Mouse (Mus musculus) G1E (cell line): ENCODE data around the gene Kcng4. TPM values are rescaled to one million over a fixed set of nuclear protein-coding genes. Genes with fewer than 3 reads are reported as not detected.

Experiments
- ATAC-seq: 2 replicates; pipeline ENCODE4 v1.8.0; 2016; ENCODE audit warnings: mild to moderate bottlenecking; ENCODE audit not compliant: insufficient number of reproducible peaks, poor library complexity, low FRiP score, severe bottlenecking; ENCODE audit errors: extremely low read depth
- DNase-seq: peaks from one replicate; pipeline ENCODE4 v3.0.0; 2012; ENCODE audit warnings: low spot score
- H3K27me3 ChIP-seq: 2 replicates; pipeline ENCODE4 v1.6.1; 2012; ENCODE audit warnings: mild to moderate bottlenecking, low read length, inconsistent platforms; ENCODE audit not compliant: insufficient read depth
- H3K36me3 ChIP-seq: replicated peaks from 2 replicates; pipeline ENCODE3; 2012; ENCODE audit warnings: mild to moderate bottlenecking, inconsistent platforms
- H3K4me1 ChIP-seq: 2 replicates; pipeline ENCODE4 v1.6.1; 2012; ENCODE audit warnings: low read depth, low read length, inconsistent platforms, mixed read lengths; ENCODE audit not compliant: insufficient read depth
- H3K4me3 ChIP-seq: 2 replicates; pipeline ENCODE4 v1.5.1; 2012; ENCODE audit warnings: low read depth, mild to moderate bottlenecking, inconsistent platforms, low read length, moderate library complexity, mixed read lengths
- H3K9me3 ChIP-seq: replicated peaks from 2 replicates; pipeline ENCODE4 v1.6.1; 2012; ENCODE audit warnings: inconsistent platforms
- CTCF ChIP-seq: IDR thresholded peaks from 2 replicates; pipeline ENCODE4 v1.5.1; 2012; ENCODE audit warnings: low read depth, low read length, inconsistent platforms, mixed read lengths
- GATA1 ChIP-seq: IDR thresholded peaks from 2 replicates; pipeline ENCODE4 v1.6.1; 2012; ENCODE audit warnings: borderline replicate concordance, low read length, inconsistent platforms, mixed read lengths
- GATA2 ChIP-seq: IDR thresholded peaks from 2 replicates; pipeline ENCODE4 v1.6.1; 2012; ENCODE audit warnings: low read depth, low read length, inconsistent platforms, borderline replicate concordance
- POLR2AphosphoS5 ChIP-seq: IDR thresholded peaks from 2 replicates; pipeline ENCODE4 v1.6.1; 2012; ENCODE audit warnings: low read depth, low read length, inconsistent platforms; ENCODE audit not compliant: insufficient replicate concordance
- TAL1 ChIP-seq: conservative IDR thresholded peaks from 2 replicates; pipeline ENCODE4 v1.6.1; 2012; ENCODE audit warnings: low read depth, low read length, inconsistent platforms, mixed read lengths
- polyA plus RNA-seq: library from polyadenylated mRNA; stranded (reverse); fragments of >175 nt; gene quantifications from 2 replicates; pipeline ENCODE4 v1.2.3, GENCODE M21; 2012
- total RNA-seq, 2 experiments: library from RNA; stranded (forward) in 1 of 2; stranded (reverse) in 1 of 2; fragments of 200-1000 nt in 1 of 2; fragments of >200 nt in 1 of 2; fragmentation: Nextera tagmentation in 1 of 2; gene quantifications; 2 replicates each; pipeline ENCODE4 v1.2.3; 2014 to 2017

The Kcng4 gene
- total and polyA plus RNA-seq, 3 experiments: 0.11 TPM; not detected in 2

GRCm38 (mm10) chr8:119627613-119628359 is 7.7 kb downstream of the Kcng4 start:
- H3K4me3 ChIP-seq: no peak overlapping the region

GRCm38 (mm10) chr8:119627199-119627598 is 8.3 kb downstream of the Kcng4 start:
- no peak for TF ChIP-seq POLR2AphosphoS5
- no peak for TF ChIP-seq TAL1
- no peak for TF ChIP-seq CTCF
- TF ChIP-seq GATA1: no peak
- TF ChIP-seq GATA2: no peak
- no peaks in the 10 kb centered on the region for H3K4me1 ChIP-seq
- H3K9me3 ChIP-seq: no peaks in the 10 kb centered on the region
- H3K27me3 ChIP-seq: peaks cover 5% of the 10 kb centered on the region
- no peaks in the 10 kb centered on the region for H3K36me3 ChIP-seq
- no peak overlapping the region for H3K4me3 ChIP-seq
- ATAC-seq (no peak), DNase-seq (no peak)

More at GRCm38 (mm10) chr8:119627613-119628359, 7.7 kb downstream of the Kcng4 start:
- Histone ChIP-seq H3K36me3 (no peaks in the 10 kb centered on the region), H3K27me3 (peaks cover 6% of the 10 kb centered on the region), H3K9me3 (no peaks in the 10 kb centered on the region), H3K4me1 (no peaks in the 10 kb centered on the region)
- DNase-seq (no peak), ATAC-seq (no peak)
- TF ChIP-seq GATA1: no peak
- TF ChIP-seq CTCF: no peak
- TF ChIP-seq TAL1: no peak
- TF ChIP-seq POLR2AphosphoS5: no peak
- TF ChIP-seq GATA2: no peak

- TF ChIP-seq TAL1 (no peak), POLR2AphosphoS5 (no peak), GATA2 (no peak), GATA1 (no peak), CTCF (no peak)
- ATAC-seq: no peak
- no peaks in the 10 kb centered on the region for H3K36me3 ChIP-seq
- no peak overlapping the region for H3K4me3 ChIP-seq
- no peaks in the 10 kb centered on the region for H3K9me3 ChIP-seq
- no peak for DNase-seq
- H3K4me1 ChIP-seq: no peaks in the 10 kb centered on the region
- peaks cover 3% of the 10 kb centered on the region; the same call in 1 of the 2 replicates for H3K27me3 ChIP-seq
Observed at GRCm38 (mm10) chr8:119625788-119626187, 9.7 kb downstream of the Kcng4 start.

GRCm38 (mm10) chr8:119624916-119625315 is 10.6 kb downstream of the Kcng4 start:
- H3K36me3 ChIP-seq: no peaks in the 10 kb centered on the region
- H3K9me3 ChIP-seq: no peaks in the 10 kb centered on the region
- TF ChIP-seq CTCF (no peak), POLR2AphosphoS5 (no peak), GATA2 (no peak), TAL1 (no peak), GATA1 (no peak)
- H3K4me3 ChIP-seq: no peak overlapping the region
- no peaks in the 10 kb centered on the region for H3K4me1 ChIP-seq
- peaks cover 3% of the 10 kb centered on the region; the same call in 1 of the 2 replicates for H3K27me3 ChIP-seq
- DNase-seq: no peak
- no peak for ATAC-seq

- TF ChIP-seq GATA1 (no peak), POLR2AphosphoS5 (no peak), GATA2 (no peak), CTCF (no peak), TAL1 (no peak)
- Histone ChIP-seq H3K4me1 (no peaks in the 10 kb centered on the region), H3K27me3 (peaks cover 3% of the 10 kb centered on the region; the same call in 1 of the 2 replicates), H3K36me3 (no peaks in the 10 kb centered on the region), H3K4me3 (no peak overlapping the region), H3K9me3 (no peaks in the 10 kb centered on the region)
- DNase-seq (no peak), ATAC-seq (no peak)
Observed at GRCm38 (mm10) chr8:119623744-119624143, 11.7 kb downstream of the Kcng4 start.

GRCm38 (mm10) chr8:119623061-119623460 is 12.4 kb downstream of the Kcng4 start:
- H3K4me1 ChIP-seq: no peaks in the 10 kb centered on the region
- no peak for TF ChIP-seq TAL1
- TF ChIP-seq POLR2AphosphoS5: no peak
- TF ChIP-seq GATA1: no peak
- TF ChIP-seq GATA2: no peak
- no peaks in the 10 kb centered on the region for H3K36me3 ChIP-seq
- ATAC-seq (no peak), DNase-seq (no peak)
- H3K27me3 ChIP-seq: peaks cover 3% of the 10 kb centered on the region; the same call in 1 of the 2 replicates
- no peaks in the 10 kb centered on the region for H3K9me3 ChIP-seq
- no peak overlapping the region for H3K4me3 ChIP-seq

GRCm38 (mm10) chr8:119622555-119622954 is 12.9 kb downstream of the Kcng4 start:
- Histone ChIP-seq H3K36me3 (no peaks in the 10 kb centered on the region), H3K4me3 (no peak overlapping the region), H3K9me3 (no peaks in the 10 kb centered on the region), H3K4me1 (no peaks in the 10 kb centered on the region), H3K27me3 (peaks cover 3% of the 10 kb centered on the region; the same call in 1 of the 2 replicates)
- no peak for ATAC-seq
- TF ChIP-seq POLR2AphosphoS5 (no peak), TAL1 (no peak), GATA1 (no peak), CTCF (no peak), GATA2 (no peak)
- no peak for DNase-seq
